Mouse (Mus musculus) neural tube, embryonic 14.5 days (tissue): ENCODE results near the gene Dnah17. TPM values are rescaled to one million over a fixed set of nuclear protein-coding genes. Genes with fewer than 3 reads are reported as not detected.

Source experiments
- ATAC-seq: fragments of 200-750 bp; cut with Nextera tagmentation; 2 replicates; pipeline ENCODE4 v1.8.0; 2017; ENCODE audit warnings: low read depth, mild to moderate bottlenecking, moderate TSS enrichment, moderate library complexity
- H3K27ac ChIP-seq: fragments of 300-500 bp; sonication (generic); 2 replicates; pipeline ENCODE4 v1.5.1; 2014; ENCODE audit warnings: low read depth, mild to moderate bottlenecking, control low read depth, low read length, moderate library complexity, mixed read lengths
- H3K27me3 ChIP-seq: fragments of 300-500 bp; sonication (generic); 2 replicates; pipeline ENCODE4 v1.6.1; 2014; ENCODE audit warnings: low read length; ENCODE audit not compliant: control insufficient read depth, insufficient read depth
- H3K36me3 ChIP-seq: fragments of 300-500 bp; sonication (generic); 2 replicates; pipeline ENCODE4 v1.6.1; 2014; ENCODE audit warnings: low read length, mixed read lengths; ENCODE audit not compliant: control insufficient read depth, insufficient read depth
- H3K4me1 ChIP-seq: fragments of 300-500 bp; sonication (generic); 2 replicates; pipeline ENCODE4 v1.6.1; 2014; ENCODE audit warnings: low read length; ENCODE audit not compliant: control insufficient read depth, insufficient read depth
- H3K4me2 ChIP-seq: fragments of 300-500 bp; sonication (generic); 2 replicates; pipeline ENCODE4 v1.6.1; 2014; ENCODE audit warnings: mild to moderate bottlenecking, low read depth, low read length, control low read depth
- H3K4me3 ChIP-seq: fragments of 300-500 bp; sonication (generic); 2 replicates; pipeline ENCODE4 v1.5.1; 2014; ENCODE audit warnings: low read depth, low read length, control low read depth, mixed read lengths
- H3K9ac ChIP-seq: fragments of 300-500 bp; sonication (generic); replicated peaks from 2 replicates; pipeline ENCODE4 v1.6.1; 2014; ENCODE audit warnings: low read depth, mild to moderate bottlenecking, control low read depth, low read length, mixed read lengths
- H3K9me3 ChIP-seq: fragments of 300-500 bp; sonication (generic); 2 replicates; pipeline ENCODE4 v1.6.1; 2016; ENCODE audit warnings: low read length; ENCODE audit not compliant: control insufficient read depth
- WGBS: fragments of 180-500 bp; shearing (Covaris S2); extraction: QIAGEN DNeasy Blood & Tissue Kit; methylation state at CpG from one replicate; pipeline ENCODE4 v1.1.7; 2014; 5-methylcytosine and 5-hydroxymethylcytosine counted together
- polyA plus RNA-seq: library from polyadenylated mRNA; unstranded; fragments of >200 nt; fragmentation: Nextera tagmentation; extraction: Ambion mirVana; gene quantifications from 2 replicates; pipeline ENCODE4 v1.2.1, GENCODE M21; 2014

Dnah17 gene
- polyA plus RNA-seq: 0.31 and 0.43 TPM in 2 replicates

GRCm38 (mm10) chr11:118130534-118130933, at the start of gene Dnah17:
TSS of gene Dnah17 (minus strand) at chr11:118130634.
- 85% methylated on average over 7 of the region's 7 CpGs for WGBS
- Histone ChIP-seq H3K36me3 (no peaks in the 10 kb centered on the region), H3K27ac (no peak within 1 kb of the TSS), H3K9ac (no peak within 1 kb of the TSS), H3K27me3 (no peaks in the 10 kb centered on the region), H3K4me3 (no peak within 1 kb of the TSS), H3K9me3 (no peaks in the 10 kb centered on the region), H3K4me1 (0 out of 2 replicates have a peak, but pooled peaks cover 10% of the 10 kb centered on the region), H3K4me2 (no peak within 1 kb of the TSS)
- ATAC-seq: no peak

- Histone ChIP-seq H3K9ac (no peak overlapping the region), H3K27ac (no peak overlapping the region), H3K4me2 (no peak overlapping the region), H3K4me3 (no peak overlapping the region), H3K9me3 (no peaks in the 10 kb centered on the region), H3K36me3 (peaks cover 48% of the 10 kb centered on the region), H3K27me3 (no peaks in the 10 kb centered on the region), H3K4me1 (no peaks in the 10 kb centered on the region)
- ATAC-seq: no peak
- 91% methylated on average over 7 of the region's 7 CpGs for WGBS
Observed at GRCm38 (mm10) chr11:118180199-118180598, 49.8 kb upstream of the Dnah17 start.

- no peak for ATAC-seq
- peaks cover 38% of the 10 kb centered on the region for H3K36me3 ChIP-seq
- H3K4me1 ChIP-seq: no peaks in the 10 kb centered on the region
- H3K27ac ChIP-seq: no peak overlapping the region
- no peak overlapping the region for H3K4me2 ChIP-seq
- 88% methylated on average over 5 of the region's 5 CpGs for WGBS
- H3K9me3 ChIP-seq: no peaks in the 10 kb centered on the region
- no peak overlapping the region for H3K4me3 ChIP-seq
- no peaks in the 10 kb centered on the region for H3K27me3 ChIP-seq
- no peak overlapping the region for H3K9ac ChIP-seq
Observed at GRCm38 (mm10) chr11:118178236-118178635, 47.8 kb upstream of the Dnah17 start.

GRCm38 (mm10) chr11:118174752-118175151, 44.3 kb upstream of the Dnah17 start:
- Histone ChIP-seq H3K9ac (no peak overlapping the region), H3K4me3 (no peak overlapping the region), H3K4me2 (no peak overlapping the region), H3K27me3 (no peaks in the 10 kb centered on the region), H3K9me3 (no peaks in the 10 kb centered on the region), H3K36me3 (peaks cover 29% of the 10 kb centered on the region), H3K27ac (no peak overlapping the region), H3K4me1 (no peaks in the 10 kb centered on the region)
- ATAC-seq: no peak
- WGBS: 91% methylated on average over 7 of the region's 7 CpGs

GRCm38 (mm10) chr11:118172768-118173167, 42.3 kb upstream of the Dnah17 start:
- H3K27ac ChIP-seq: no peak overlapping the region
- H3K4me1 ChIP-seq: no peaks in the 10 kb centered on the region
- no peak overlapping the region for H3K4me3 ChIP-seq
- 80% methylated on average over 5 of the region's 5 CpGs for WGBS
- H3K4me2 ChIP-seq: no peak overlapping the region
- no peak for ATAC-seq
- peaks cover 31% of the 10 kb centered on the region for H3K36me3 ChIP-seq
- no peaks in the 10 kb centered on the region for H3K27me3 ChIP-seq
- no peaks in the 10 kb centered on the region for H3K9me3 ChIP-seq
- H3K9ac ChIP-seq: no peak overlapping the region

- ATAC-seq: no peak
- peaks cover 42% of the 10 kb centered on the region for H3K36me3 ChIP-seq
- 93% methylated on average over 5 of the region's 5 CpGs for WGBS
- H3K4me1 ChIP-seq: no peaks in the 10 kb centered on the region
- no peak overlapping the region for H3K27ac ChIP-seq
- no peaks in the 10 kb centered on the region for H3K9me3 ChIP-seq
- no peaks in the 10 kb centered on the region for H3K27me3 ChIP-seq
- H3K9ac ChIP-seq: no peak overlapping the region
- H3K4me3 ChIP-seq: no peak overlapping the region
- H3K4me2 ChIP-seq: no peak overlapping the region
Observed at GRCm38 (mm10) chr11:118170333-118170732, 39.9 kb upstream of the Dnah17 start.

GRCm38 (mm10) chr11:118168714-118169113, 38.3 kb upstream of the Dnah17 start:
- Histone ChIP-seq H3K9me3 (no peaks in the 10 kb centered on the region), H3K9ac (no peak overlapping the region), H3K27me3 (no peaks in the 10 kb centered on the region), H3K4me2 (no peak overlapping the region), H3K4me3 (no peak overlapping the region), H3K36me3 (peaks cover 53% of the 10 kb centered on the region), H3K27ac (no peak overlapping the region), H3K4me1 (no peaks in the 10 kb centered on the region)
- no peak for ATAC-seq
- 68% methylated on average over 9 of the region's 9 CpGs for WGBS

- Histone ChIP-seq H3K36me3 (peaks cover 53% of the 10 kb centered on the region), H3K4me3 (no peak overlapping the region), H3K4me1 (no peaks in the 10 kb centered on the region), H3K9ac (no peak overlapping the region), H3K27ac (no peak overlapping the region), H3K27me3 (no peaks in the 10 kb centered on the region), H3K4me2 (no peak overlapping the region), H3K9me3 (no peaks in the 10 kb centered on the region)
- 91% methylated on average over 5 of the region's 5 CpGs for WGBS
- no peak for ATAC-seq
Observed at GRCm38 (mm10) chr11:118166626-118167025, 36.2 kb upstream of the Dnah17 start.

GRCm38 (mm10) chr11:118165681-118166080, 35.2 kb upstream of the Dnah17 start:
- ATAC-seq: no peak
- H3K9me3 ChIP-seq: no peaks in the 10 kb centered on the region
- no peak overlapping the region for H3K9ac ChIP-seq
- no peaks in the 10 kb centered on the region for H3K27me3 ChIP-seq
- H3K27ac ChIP-seq: no peak overlapping the region; the same call in 1 of the 2 replicates
- no peak overlapping the region for H3K4me3 ChIP-seq
- H3K36me3 ChIP-seq: peaks cover 49% of the 10 kb centered on the region
- WGBS: 44% methylated on average over 11 of the region's 11 CpGs
- no peaks in the 10 kb centered on the region for H3K4me1 ChIP-seq
- H3K4me2 ChIP-seq: no peak overlapping the region
